Mouse (Mus musculus) kidney, postnatal 14 days (tissue): Measurements from ENCODE around the gene Cdkl1.
A peak's percentile ranks its signal among the peaks of the same experiment; 100 is the strongest.

Source experiments
- DNase-seq: peaks from one replicate; pipeline ENCODE4 v3.0.0; 2022; ENCODE audit warnings: mixed read lengths

The Cdkl1 gene

DNA sequence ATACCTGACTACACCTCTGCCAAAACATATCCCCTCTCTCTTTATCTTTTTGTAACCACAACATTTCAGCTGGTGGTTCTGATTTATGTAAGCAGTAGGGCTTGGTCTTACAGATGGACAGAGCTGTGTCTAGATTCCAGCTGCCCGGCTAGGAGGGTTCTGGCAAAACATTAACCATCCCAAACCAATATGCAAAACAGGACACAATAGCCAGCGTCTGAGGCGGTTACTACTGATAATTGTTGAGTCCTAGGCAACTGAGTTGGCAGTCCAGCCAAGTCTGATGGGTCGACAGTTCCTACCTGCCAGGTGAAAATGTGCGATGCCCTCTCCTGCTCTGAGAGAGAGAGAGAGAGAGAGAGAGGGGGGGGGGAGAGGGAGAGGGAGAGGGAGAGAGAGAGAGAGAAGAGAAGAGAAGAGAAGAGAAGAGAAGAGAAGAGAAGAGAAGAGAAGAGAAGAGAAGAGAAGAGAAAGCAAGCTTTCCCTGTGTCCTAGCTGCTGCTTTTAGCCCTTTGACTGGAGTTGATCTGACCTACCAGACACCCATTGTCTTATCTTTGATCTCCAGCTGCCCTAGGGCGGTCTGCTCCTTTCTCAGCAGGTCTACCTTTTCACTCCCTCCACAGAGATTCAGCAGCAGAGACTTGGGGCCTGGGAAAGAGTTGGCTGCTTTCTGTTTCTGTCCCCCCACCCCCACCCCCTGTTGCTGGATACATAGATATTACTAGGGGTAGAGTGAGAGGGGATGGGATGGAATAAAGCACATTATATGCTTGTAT, 7.6 kb downstream of the Cdkl1 start:
- peak; percentile 84 for DNase-seq

- peak; percentile 95 for DNase-seq
Measured at GRCm38 (mm10) chr12:69781935-69782650, 9.0 kb downstream of the Cdkl1 start.

- DNase-seq = peak; percentile 55
Measured at GRCm38 (mm10) chr12:69781480-69781879, 9.6 kb downstream of the Cdkl1 start.

DNA sequence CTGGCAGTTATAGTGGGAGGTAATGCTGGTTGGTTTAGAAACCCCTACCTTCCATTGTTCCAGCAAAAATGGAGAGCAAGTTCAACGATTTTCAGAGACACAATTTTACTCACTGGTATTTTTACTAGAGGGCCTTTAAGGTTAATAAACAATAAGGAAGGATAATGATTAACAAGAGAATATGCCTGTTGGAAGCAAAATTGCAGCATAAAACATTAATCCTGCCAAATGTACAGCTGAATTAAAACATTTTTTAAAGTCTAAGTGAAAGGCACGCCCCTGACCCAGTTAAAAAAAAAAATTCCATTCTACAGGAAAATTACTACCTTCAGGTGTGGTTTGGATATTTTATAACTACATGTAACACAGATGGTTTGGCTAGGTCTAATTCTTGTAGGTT, 13.1 kb downstream of the Cdkl1 start:
- DNase-seq = peak; percentile 54

- peak; percentile 45 for DNase-seq
Measured at GRCm38 (mm10) chr12:69777341-69777730, 13.7 kb downstream of the Cdkl1 start.

GRCm38 (mm10) chr12:69776607-69777340, 14.3 kb downstream of the Cdkl1 start:
- peak; percentile 70 for DNase-seq

- DNase-seq = no peak
Measured at GRCm38 (mm10) chr12:69768841-69769240, 22.2 kb downstream of the Cdkl1 start.

DNA sequence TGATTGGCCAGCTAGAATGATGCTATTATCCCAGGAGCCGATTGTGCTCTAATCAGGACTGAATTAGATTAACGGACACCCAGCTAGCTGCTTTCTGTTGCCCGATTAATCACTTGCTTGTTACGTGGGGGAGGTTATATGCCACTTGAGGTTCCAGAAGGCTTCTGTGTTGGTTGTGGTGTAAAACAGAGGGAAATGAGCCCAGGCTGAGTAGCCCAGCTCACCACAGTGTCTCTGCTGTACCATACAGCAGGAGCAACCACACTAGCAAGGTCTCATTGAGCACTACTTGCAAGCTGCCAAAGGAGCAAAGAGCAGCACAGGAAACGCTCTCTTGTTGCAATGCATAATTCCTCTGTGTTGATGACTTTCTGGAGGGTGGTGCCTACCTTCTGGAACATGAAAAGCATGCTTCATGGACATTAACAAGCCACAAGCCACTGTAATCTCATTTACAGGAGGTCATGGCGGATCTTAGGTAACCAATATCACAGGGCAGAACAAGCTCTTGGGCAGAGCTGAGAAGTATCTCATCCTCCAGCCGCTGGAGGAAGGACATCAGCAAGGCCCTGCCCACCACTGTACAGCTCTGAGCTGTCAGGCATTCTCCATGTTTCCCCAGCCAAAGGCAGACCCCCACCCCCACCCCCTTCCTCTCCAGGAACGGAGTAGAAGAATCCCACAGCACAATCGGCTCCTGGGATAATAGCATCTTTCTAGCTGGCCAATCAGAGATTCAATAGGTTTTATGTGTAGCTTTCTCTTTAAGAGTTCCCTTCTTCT, 23.4 kb downstream of the Cdkl1 start:
- no peak for DNase-seq

- DNase-seq = peak; percentile 77
Measured at GRCm38 (mm10) chr12:69766185-69766904, 24.7 kb downstream of the Cdkl1 start.

DNA sequence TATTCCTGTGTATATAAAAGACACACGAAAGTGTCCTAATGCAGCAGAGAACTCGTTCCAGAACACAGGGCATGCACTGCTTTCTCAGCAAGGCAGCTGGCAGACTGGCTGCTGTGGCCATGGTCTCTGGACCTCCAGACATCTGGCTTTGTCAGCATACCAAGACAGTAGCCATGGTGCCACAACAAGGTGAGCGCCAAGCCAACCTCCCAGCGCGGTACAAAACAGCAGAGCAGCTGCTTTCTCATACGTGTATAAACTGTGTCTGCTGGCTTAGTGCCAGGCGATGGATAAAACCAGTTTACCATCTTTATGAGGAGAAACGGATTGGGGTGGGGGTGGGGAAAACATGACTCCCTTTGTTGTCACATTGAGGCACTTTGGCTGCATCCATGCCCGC, 25.5 kb downstream of the Cdkl1 start:
- DNase-seq = peak; percentile 51

DNA sequence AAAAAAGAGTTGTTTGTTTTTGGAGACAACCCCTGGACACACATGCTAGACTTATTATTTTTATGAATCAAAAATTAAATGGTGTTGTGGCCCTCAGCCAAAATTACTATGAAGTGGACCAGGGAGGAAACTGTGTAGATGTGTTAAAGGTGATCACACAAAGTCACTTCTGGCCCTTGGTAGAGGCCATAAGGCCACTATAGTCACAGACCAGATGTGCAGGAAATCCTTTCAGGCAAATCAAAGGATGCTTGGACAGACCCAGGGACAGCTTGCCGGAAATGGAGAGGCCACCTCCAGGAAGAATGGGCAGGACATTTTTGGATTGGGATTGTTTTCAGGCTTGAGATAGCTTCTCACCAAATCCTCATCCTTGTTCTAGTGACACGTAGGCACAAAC, 29.5 kb downstream of the Cdkl1 start:
- DNase-seq = peak; percentile 71

GRCm38 (mm10) chr12:69760743-69761406, 30.2 kb downstream of the Cdkl1 start:
- no peak for DNase-seq

- DNase-seq = no peak
Measured at GRCm38 (mm10) chr12:69760014-69760413, 31.1 kb downstream of the Cdkl1 start.

- DNase-seq = no peak
Measured at GRCm38 (mm10) chr12:69759267-69759885, 31.7 kb downstream of the Cdkl1 start.

- peak; percentile 78 for DNase-seq
Measured at GRCm38 (mm10) chr12:69758221-69759185, 32.6 kb downstream of the Cdkl1 start.

- peak; percentile 90 for DNase-seq
Measured at GRCm38 (mm10) chr12:69757418-69758141, 33.5 kb downstream of the Cdkl1 start.

DNA sequence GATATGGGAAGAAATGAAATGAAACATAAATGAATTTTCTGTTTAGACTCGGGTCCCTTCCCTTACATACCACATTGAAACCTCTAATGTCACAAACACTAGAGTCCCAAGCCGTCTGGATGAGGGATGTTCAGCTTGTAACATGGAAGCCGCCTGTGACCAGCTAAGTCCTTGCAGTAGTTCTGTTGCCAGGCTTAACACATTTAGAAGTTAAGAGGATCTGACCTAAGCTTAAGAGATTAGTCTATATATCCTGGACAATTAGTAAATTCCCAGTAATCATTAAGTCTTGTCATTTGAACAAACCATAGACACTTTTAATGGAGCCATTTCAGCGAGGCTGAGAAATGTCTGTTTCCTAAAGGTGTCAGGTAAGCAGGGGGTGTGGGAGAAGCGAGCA, 35.1 kb downstream of the Cdkl1 start:
- DNase-seq = no peak

DNA sequence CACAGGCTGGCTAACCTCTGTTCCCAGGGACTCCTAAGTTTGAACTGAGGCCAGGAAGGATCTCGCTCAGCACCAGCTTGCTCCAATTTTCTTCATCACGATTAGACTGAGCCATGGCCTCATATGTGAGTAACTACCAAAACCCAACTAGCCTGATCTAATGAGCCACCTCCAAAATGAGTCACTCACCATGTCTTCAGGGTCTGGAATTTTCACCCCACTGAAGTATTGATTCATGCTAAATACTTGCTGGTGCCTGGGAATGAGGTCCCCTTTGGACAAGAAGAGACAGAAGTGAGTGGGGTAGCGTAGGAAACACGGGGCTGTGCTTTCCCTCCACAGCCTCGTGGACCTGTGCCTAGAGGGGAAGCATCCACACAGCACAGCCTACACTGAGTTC, 37.1 kb downstream of the Cdkl1 start:
- no peak for DNase-seq

- peak; percentile 75 for DNase-seq
Measured at GRCm38 (mm10) chr12:69751864-69752341, 39.2 kb downstream of the Cdkl1 start.
